Mouse (Mus musculus) CH12.LX (cell line): ENCODE measurements around the gene Mex3d. TPM values are rescaled to one million over a fixed set of nuclear protein-coding genes. Genes with fewer than 3 reads are reported as not detected.

Experiments used
- DNase-seq: peaks from one replicate; pipeline ENCODE4 v3.0.0-alpha.2; 2013; ENCODE audit errors: extremely low read depth
- H3K27ac ChIP-seq: 2 replicates; pipeline ENCODE4 v1.5.1; 2012; ENCODE audit warnings: low read depth, mild to moderate bottlenecking, control low read depth, moderate library complexity; ENCODE audit not compliant: insufficient read depth
- H3K27me3 ChIP-seq: replicated peaks from 2 replicates; pipeline ENCODE3; 2012; ENCODE audit warnings: inconsistent platforms
- H3K36me3 ChIP-seq, 2 experiments: replicated peaks in 1 of 2; 2 replicates each; pipeline versions ENCODE3 to v1.6.1; 2012; ENCODE audit warnings: inconsistent platforms in 1 of 2, low read length in 1 of 2, mild to moderate bottlenecking in 1 of 2, mixed read lengths in 1 of 2, moderate library complexity in 1 of 2; ENCODE audit not compliant: control insufficient read depth in 1 of 2, insufficient read depth in 1 of 2
- H3K4me1 ChIP-seq, 2 experiments: 2 replicates each; pipeline ENCODE4 v1.6.1; 2012; ENCODE audit warnings: inconsistent platforms in 1 of 2, moderate library complexity in 1 of 2; ENCODE audit not compliant: insufficient read depth in 2 of 2, control insufficient read depth in 1 of 2
- H3K4me2 ChIP-seq: 2 replicates; pipeline ENCODE4 v1.6.1; 2012; ENCODE audit warnings: low read depth, mild to moderate bottlenecking, control low read depth; ENCODE audit not compliant: poor library complexity, insufficient read depth, severe bottlenecking
- H3K4me3 ChIP-seq, 3 experiments: fragments of 150-350 bp in 1 of 3; sonication (generic) in 1 of 3; replicated peaks in 1 of 3; 2 replicates each; pipeline versions ENCODE3 to v1.5.1; 2011 to 2012; ENCODE audit warnings: low read depth in 2 of 3, low read length in 2 of 3, mild to moderate bottlenecking in 2 of 3, moderate library complexity in 2 of 3, control low read depth in 1 of 3, improper control_type of control experiment in 1 of 3, inconsistent platforms in 1 of 3, mixed read lengths in 1 of 3; ENCODE audit not compliant: poor library complexity in 1 of 3
- H3K79me2 ChIP-seq: replicated peaks from 2 replicates; pipeline ENCODE4 v1.6.1; 2012; ENCODE audit warnings: mild to moderate bottlenecking, moderate library complexity; ENCODE audit not compliant: control insufficient read depth, poor library complexity, insufficient read depth, severe bottlenecking; ENCODE audit errors: extremely low read depth
- H3K9ac ChIP-seq: 2 replicates; pipeline ENCODE4 v1.6.1; 2012; ENCODE audit warnings: low read depth, mild to moderate bottlenecking, control low read depth, moderate library complexity; ENCODE audit not compliant: insufficient read depth
- H3K9me3 ChIP-seq: replicated peaks from 2 replicates; pipeline ENCODE3; 2012; ENCODE audit warnings: low read length, inconsistent platforms, mixed read lengths
- CHD2 ChIP-seq: IDR thresholded peaks from 2 replicates; pipeline ENCODE4 v1.6.1; 2011; ENCODE audit warnings: low read length, improper control_type of control experiment
- CTCF ChIP-seq, 2 experiments: IDR thresholded peaks in 1 of 2; conservative IDR thresholded peaks in 1 of 2; 2 replicates each; pipeline ENCODE4 v1.5.1; 2011 to 2012; ENCODE audit warnings: low read depth in 2 of 2, low read length in 2 of 2, improper control_type of control experiment in 1 of 2, inconsistent platforms in 1 of 2, mild to moderate bottlenecking in 1 of 2, moderate library complexity in 1 of 2
- E2F4 ChIP-seq: IDR thresholded peaks from 2 replicates; pipeline ENCODE4 v1.6.1; 2011; ENCODE audit warnings: low read depth, low read length, improper control_type of control experiment; ENCODE audit not compliant: insufficient replicate concordance
- ELF1 ChIP-seq: IDR thresholded peaks from 2 replicates; pipeline ENCODE4 v1.6.1; 2014; ENCODE audit warnings: low read depth, mild to moderate bottlenecking, inconsistent platforms, low read length, improper control_type of control experiment
- IRF4 ChIP-seq: IDR thresholded peaks from 2 replicates; pipeline ENCODE4 v1.6.1; 2014; ENCODE audit warnings: low read depth, mild to moderate bottlenecking, inconsistent platforms, low read length, improper control_type of control experiment
- JUN ChIP-seq: IDR thresholded peaks from 2 replicates; pipeline ENCODE4 v1.6.1; 2011; ENCODE audit warnings: low read depth, mild to moderate bottlenecking, low read length, improper control_type of control experiment, moderate library complexity; ENCODE audit not compliant: insufficient read depth
- JUND ChIP-seq: conservative IDR thresholded peaks from 2 replicates; pipeline ENCODE4 v1.6.1; 2011; ENCODE audit warnings: low read depth, low read length, improper control_type of control experiment
- KAT2A ChIP-seq: IDR thresholded peaks from 2 replicates; pipeline ENCODE4 v1.6.1; 2012; ENCODE audit warnings: low read length, improper control_type of control experiment, inconsistent platforms; ENCODE audit not compliant: insufficient replicate concordance
- MAX ChIP-seq: IDR thresholded peaks from 2 replicates; pipeline ENCODE4 v1.6.1; 2011; ENCODE audit warnings: low read length, improper control_type of control experiment
- MYC ChIP-seq: IDR thresholded peaks from 2 replicates; pipeline ENCODE4 v1.6.1; 2011; ENCODE audit warnings: low read depth, mild to moderate bottlenecking, improper control_type of control experiment, low read length
- NELFE ChIP-seq: IDR thresholded peaks from 2 replicates; pipeline ENCODE4 v1.6.1; 2011; ENCODE audit warnings: low read depth, low read length, improper control_type of control experiment
- NRF1 ChIP-seq: IDR thresholded peaks from 2 replicates; pipeline ENCODE4 v1.6.1; 2014; ENCODE audit warnings: low read depth, mild to moderate bottlenecking, inconsistent platforms, low read length, improper control_type of control experiment, moderate library complexity
- PAX5 ChIP-seq: IDR thresholded peaks from 2 replicates; pipeline ENCODE4 v1.6.1; 2012; ENCODE audit warnings: low read length, inconsistent platforms, mixed read lengths
- POLR2A ChIP-seq: IDR thresholded peaks from 2 replicates; pipeline ENCODE4 v1.6.1; 2011; ENCODE audit warnings: low read depth, mild to moderate bottlenecking, improper control_type of control experiment, low read length
- POLR2AphosphoS2 ChIP-seq: IDR thresholded peaks from 2 replicates; pipeline ENCODE4 v1.6.1; 2011; ENCODE audit warnings: low read depth, low read length, improper control_type of control experiment
- SIN3A ChIP-seq: IDR thresholded peaks from 2 replicates; pipeline ENCODE4 v1.6.1; 2012; ENCODE audit warnings: low read length, improper control_type of control experiment, inconsistent platforms
- TCF12 ChIP-seq: IDR thresholded peaks from 2 replicates; pipeline ENCODE4 v1.6.1; 2014; ENCODE audit warnings: low read depth, mild to moderate bottlenecking, inconsistent platforms, low read length, improper control_type of control experiment
- USF1 ChIP-seq: IDR thresholded peaks from 2 replicates; pipeline ENCODE4 v1.6.1; 2014; ENCODE audit warnings: low read depth, mild to moderate bottlenecking, inconsistent platforms, low read length, improper control_type of control experiment
- ZKSCAN1 ChIP-seq: IDR thresholded peaks from 2 replicates; pipeline ENCODE4 v1.6.1; 2012; ENCODE audit warnings: low read depth, inconsistent platforms, low read length, improper control_type of control experiment, borderline replicate concordance
- ZNF384 ChIP-seq: IDR thresholded peaks from 2 replicates; pipeline ENCODE4 v1.6.1; 2012; ENCODE audit warnings: low read depth, low read length, improper control_type of control experiment, inconsistent platforms
- dilution Hi-C: fragments of 300-500 bp; cut with MboI; formaldehyde crosslinking; loops from 2 replicates; pipeline ENCODE4 v1.14.3; 2020; ENCODE audit warnings: low sequenced_read_pairs; ENCODE audit not compliant: extremely low pct_unique_long_range_greater_than_20kb, extremely low pct_ligation_motif_present
- in situ Hi-C: fragments of 300-500 bp; cut with MboI; formaldehyde crosslinking; loops from 3 replicates; pipeline ENCODE4 v1.14.3; 2019; ENCODE audit warnings: low sequenced_read_pairs, low pct_ligation_motif_present, low pct_unique_long_range_greater_than_20kb, mixed read lengths
- polyA plus RNA-seq: library from polyadenylated mRNA; unstranded; fragments of >175 nt; gene quantifications from 2 replicates; pipeline ENCODE4 v1.2.1, GENCODE M21; 2012; ENCODE audit warnings: low read depth; ENCODE audit not compliant: insufficient read length
- total RNA-seq, 2 experiments: library from RNA; depleted of rRNA; stranded (reverse); fragments of 300-350 nt in 1 of 2; fragments of >200 nt in 1 of 2; gene quantifications; 2 replicates each; pipeline ENCODE4 v1.2.3; 2012 to 2014

Gene Mex3d
- total and polyA plus RNA-seq, 3 experiments: 5.9 to 8.5 (median 6.6) TPM

DNA sequence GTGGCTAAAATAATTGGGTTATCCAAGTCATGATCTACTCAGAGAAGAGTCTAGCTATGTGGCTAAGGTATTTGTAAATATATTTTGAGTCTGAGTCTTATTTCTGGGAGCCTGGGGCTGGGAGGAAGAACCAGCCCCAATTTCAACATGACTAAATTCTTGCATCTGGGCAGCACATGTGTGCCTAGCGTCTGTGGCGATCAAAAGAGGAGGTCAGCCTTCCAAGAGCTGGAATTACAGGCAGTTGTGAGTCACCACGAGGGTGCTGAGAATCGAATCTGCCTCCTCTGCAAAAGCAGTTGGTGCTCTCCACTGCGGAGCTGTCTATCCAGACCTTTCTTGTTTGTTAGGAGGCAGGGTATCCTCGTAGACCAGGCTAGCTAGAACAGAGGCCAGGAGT, 21.7 kb downstream of the Mex3d start:
- Histone ChIP-seq H3K79me2 (no peaks in the 10 kb centered on the region), H3K4me3 (no peak overlapping the region), H3K27ac (no peak overlapping the region), H3K9me3 (peaks cover 22% of the 10 kb centered on the region), H3K4me1 (no peaks in the 10 kb centered on the region), H3K27me3 (peaks cover 67% of the 10 kb centered on the region), H3K4me2 (no peak overlapping the region), H3K36me3 (no peaks in the 10 kb centered on the region), H3K9ac (no peak overlapping the region)
- TF ChIP-seq POLR2AphosphoS2: no peak
- no peak for TF ChIP-seq ZKSCAN1
- no peak for TF ChIP-seq IRF4
- TF ChIP-seq MAX: no peak
- no peak for TF ChIP-seq JUN
- no peak for TF ChIP-seq JUND
- TF ChIP-seq KAT2A: no peak
- no peak for TF ChIP-seq SIN3A
- TF ChIP-seq ZNF384: no peak
- TF ChIP-seq CHD2: no peak
- no peak for TF ChIP-seq TCF12
- dilution Hi-C loops (no loop called here), in situ Hi-C loops (no loop called here)
- DNase-seq: no peak

DNA sequence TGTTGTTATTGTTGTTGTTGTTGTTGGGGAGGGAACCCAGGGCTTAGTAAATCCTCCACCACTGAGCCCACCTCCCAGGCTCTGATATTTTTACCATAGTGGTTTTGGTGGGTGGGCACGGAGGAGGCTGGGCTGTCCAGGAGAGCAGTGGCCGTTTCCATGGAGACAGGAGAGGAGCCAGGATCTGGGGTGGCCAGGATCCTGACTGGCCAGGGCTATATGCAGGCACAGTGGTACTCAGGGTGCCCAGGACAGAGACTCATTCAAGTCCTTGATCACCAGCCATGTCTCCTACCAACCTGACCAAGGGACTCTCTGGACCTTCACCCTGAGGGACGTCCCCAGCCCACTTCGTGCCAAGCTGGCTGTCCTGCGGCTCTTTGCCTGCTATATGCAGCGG, 23.7 kb downstream of the Mex3d start:
- dilution Hi-C loops: no loop called here
- peaks cover 79% of the 10 kb centered on the region for H3K27me3 ChIP-seq
- H3K36me3 ChIP-seq: no peaks in the 10 kb centered on the region
- H3K4me2 ChIP-seq: no peak overlapping the region
- H3K9ac ChIP-seq: no peak overlapping the region
- H3K79me2 ChIP-seq: no peaks in the 10 kb centered on the region
- no peak for DNase-seq
- TF ChIP-seq POLR2A (no peak), ZKSCAN1 (no peak), MYC (no peak), E2F4 (no peak), POLR2AphosphoS2 (no peak), PAX5 (no peak), NELFE (no peak), KAT2A (no peak), NRF1 (no peak), ELF1 (no peak), USF1 (no peak), ZNF384 (no peak), JUN (no peak), CTCF (conservative IDR thresholded peaks at IDR 0.05 in 1 of 2, IDR thresholded peaks at IDR 0.05 in 1 of 2; ENCODE audit: low read depth in 2 of 2, low read length in 2 of 2) (no peak)
- TF ChIP-seq, all 38 proteins: peak for 0
- in situ Hi-C loops: no loop called here
- no peak overlapping the region for H3K27ac ChIP-seq
- no peaks in the 10 kb centered on the region for H3K4me1 ChIP-seq
- H3K4me3 ChIP-seq: no peak overlapping the region
- H3K9me3 ChIP-seq: peaks cover 22% of the 10 kb centered on the region
